Mouse (Mus musculus): Measurements from ENCODE around the gene Stpg2.
A peak's percentile ranks its signal among the peaks of the same experiment; 100 is the strongest.
"Not testable (repeated sequence)": the region's sequence is repeated elsewhere in the genome, so short reads cannot be mapped to it uniquely, and the experiment has no call there.

Gene Stpg2

DNA sequence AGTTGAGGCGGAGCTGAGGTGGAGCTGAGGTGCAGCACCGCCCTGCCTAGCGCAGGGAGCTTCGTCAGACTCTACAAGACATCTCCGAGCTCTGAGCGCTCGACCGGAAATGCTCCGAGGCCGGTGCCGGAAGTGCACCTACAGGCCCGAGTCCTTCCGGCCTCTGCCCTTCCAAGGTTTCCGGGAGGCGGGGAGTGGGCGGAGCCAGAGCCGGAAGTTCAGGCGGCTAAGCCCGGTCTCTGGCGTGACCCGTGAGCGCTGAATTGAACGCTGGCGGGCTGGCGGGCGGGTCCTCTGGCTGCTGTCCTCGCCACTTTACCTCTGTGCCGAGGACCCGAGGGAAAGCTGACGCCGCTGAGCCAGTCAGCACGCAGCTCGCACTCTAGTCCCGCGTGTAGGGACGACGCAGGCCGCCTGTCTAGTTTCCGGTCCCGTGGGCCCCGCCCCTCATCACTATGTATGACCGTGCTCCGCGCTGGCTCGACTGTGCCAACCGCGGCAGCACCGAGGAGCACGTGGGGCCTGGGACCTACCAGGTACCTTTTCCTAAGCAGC, at the start of gene Stpg2:
TSS of gene Stpg2 (plus strand) at position 251 of the 555 bp plus-strand sequence.
- peak; percentile 91 to 94 for DNase-seq

DNA sequence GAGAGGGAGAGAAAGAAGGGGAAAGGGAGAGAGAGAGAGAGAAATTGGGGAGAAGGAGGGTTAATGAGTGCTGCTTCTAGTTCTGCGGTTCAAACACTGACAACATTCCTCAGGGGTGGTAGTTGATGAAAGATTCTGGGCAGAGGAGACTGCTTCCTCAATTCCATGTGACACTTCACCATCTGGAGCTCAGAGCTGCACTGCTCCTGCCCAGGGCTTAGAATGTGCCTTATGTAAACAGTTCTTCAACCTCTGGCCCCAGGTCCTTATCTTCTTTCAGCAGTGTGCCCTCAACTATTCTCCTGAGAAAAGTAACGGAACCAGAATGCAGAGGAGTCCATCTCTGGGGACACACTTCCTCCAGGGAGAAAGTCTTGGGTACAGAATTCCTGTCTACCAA, 43.3 kb upstream of the Stpg2 start:
- DNase-seq = no peak

DNA sequence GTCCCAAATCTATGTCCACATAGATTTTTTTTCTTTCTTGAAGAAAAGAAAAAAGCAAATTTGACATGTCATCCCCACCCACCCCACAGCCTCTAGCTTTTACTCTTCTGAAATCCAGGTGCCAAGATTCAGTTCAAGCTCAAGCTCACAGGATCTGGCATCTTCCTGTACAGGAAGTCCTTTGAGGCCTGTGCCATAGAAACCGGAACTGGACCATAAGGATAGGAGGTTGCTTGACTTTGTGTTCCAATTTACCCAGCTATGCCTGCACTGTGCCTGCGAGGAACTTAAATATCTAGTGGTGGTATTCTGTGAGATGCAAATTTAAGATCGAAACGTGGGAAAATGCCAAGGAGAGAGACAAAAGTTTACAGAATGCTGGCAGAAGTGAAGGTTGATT, 42.8 kb upstream of the Stpg2 start:
- DNase-seq = no peak

DNA sequence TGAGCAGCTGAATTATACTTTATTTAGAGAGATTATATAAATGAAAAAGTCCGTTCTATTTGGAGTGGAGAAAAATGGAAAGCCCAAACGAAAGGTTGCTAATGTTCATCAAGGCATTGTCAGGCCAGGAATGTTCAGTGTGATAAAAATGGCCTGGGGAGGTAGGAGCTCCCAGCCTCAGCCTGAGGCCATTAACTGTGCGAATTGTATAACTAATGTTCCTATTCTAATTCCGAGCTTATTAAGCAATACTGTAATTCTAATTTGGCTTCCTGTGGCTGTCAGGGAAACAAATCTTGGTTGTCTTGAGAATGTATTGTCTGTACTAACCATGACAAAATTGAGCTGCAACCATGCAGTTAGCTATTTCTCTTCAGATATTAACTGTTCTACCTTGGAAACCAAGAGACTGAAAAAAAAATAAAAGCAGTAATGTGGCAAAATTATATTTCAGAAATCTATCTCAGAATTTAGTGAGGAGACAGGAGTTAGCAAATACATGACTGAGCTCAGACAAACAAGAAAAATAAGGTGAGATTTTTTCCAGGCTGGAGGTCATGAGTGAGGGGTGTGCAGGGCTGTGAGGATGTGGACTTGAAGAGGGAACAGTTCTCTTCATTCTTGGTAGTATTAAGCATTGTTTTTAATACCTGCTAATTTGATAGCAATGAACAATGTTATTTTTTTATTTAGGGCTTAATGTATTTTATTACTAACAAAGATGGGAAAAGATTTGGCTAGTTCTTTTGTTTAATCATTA, 36.8 kb upstream of the Stpg2 start:
- no peak for DNase-seq

DNA sequence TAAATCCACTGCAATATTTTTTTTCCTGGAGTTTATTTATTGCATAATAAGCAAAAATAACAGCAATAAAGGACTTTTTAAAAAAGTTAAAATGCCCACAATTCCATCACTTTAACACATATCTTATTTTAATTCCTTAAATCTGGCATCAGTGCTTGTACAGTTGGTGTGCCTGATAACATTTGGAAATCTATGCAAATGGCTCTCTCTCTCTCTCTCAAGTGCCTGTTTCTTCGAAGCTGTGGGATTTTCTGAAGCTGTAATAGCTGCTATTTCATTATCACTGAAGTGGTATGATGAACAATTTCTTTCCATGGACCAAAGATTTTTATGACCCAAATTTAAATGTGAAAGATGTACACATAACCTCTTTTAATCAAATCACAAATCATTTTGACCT, 35.8 kb upstream of the Stpg2 start:
- DNase-seq = no peak

DNA sequence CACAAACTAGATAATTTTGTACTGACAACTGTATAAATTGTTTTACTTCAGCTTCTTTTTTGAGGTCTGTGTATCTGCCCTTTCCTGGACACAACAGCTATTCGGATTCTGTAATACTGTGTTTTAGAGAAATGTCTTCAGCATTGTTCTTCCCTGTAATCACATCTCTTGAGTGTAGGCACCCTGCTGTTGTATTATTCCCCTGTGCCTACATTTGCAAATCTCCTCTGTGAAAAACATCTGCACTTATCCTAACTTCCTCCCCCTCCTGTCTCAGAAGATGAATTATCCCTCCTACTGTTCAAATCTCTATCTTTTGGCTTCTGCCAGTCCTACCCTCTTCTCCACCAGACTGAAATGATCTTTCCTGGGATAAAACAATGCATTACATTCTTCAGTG, 28.6 kb upstream of the Stpg2 start:
- no peak for DNase-seq

DNA sequence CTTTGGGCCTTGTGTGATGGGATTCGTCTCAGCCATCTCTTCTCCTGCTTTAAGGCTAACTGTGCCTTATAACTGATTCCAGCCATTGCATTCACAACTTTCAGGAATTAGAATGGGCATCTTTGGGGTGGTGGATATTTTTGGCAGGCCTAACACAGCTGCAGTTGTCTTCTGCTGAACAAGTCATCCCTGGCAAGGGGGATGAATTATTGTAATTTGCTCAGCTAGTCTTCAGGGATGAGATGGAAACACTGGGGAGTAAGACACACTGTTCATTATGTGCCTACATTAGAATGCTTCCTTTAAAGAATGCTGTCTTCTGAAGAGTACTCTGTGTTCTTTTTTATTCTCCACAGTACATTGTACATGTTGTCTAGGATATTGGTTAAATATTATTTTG, 14.0 kb upstream of the Stpg2 start:
- no peak for DNase-seq

DNA sequence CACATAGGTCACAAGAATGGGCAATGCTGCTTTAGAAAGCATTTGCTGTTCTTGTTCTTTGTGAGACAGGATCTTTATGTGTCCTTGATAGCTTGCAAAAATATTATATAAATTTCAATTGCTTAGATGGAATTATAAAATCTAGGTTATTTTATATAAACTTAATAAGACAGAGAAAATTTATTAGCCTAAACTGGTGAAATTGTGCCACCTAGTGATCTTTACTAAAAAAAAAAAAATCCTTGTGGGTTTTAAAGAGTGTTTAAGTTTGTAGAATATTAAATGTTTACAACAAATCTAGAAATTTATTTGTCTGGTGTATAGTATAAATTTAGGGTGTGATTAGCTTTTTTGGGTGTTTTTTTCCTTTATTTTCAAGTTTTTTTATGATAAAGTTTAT, 11.6 kb upstream of the Stpg2 start:
- DNase-seq = no peak

DNA sequence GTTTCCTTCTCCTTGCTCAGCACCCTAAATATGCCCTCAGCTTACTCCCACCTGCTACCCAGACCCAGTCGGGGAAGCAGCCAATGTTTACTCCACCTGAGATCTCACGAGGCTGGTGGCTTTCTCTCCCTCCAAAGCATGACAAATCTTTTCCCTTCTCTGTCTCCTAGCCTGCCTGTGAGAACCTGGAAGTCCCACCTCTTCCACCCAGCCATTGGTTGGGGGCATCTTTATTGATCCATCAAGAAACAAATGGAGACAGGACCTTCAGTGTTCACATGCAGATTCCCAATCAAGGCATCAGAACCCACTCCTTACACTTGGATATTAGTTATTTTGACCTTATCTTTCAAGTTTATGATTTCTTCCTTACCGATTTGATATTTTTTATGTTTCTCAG, 7.1 kb upstream of the Stpg2 start:
- no peak for DNase-seq

DNA sequence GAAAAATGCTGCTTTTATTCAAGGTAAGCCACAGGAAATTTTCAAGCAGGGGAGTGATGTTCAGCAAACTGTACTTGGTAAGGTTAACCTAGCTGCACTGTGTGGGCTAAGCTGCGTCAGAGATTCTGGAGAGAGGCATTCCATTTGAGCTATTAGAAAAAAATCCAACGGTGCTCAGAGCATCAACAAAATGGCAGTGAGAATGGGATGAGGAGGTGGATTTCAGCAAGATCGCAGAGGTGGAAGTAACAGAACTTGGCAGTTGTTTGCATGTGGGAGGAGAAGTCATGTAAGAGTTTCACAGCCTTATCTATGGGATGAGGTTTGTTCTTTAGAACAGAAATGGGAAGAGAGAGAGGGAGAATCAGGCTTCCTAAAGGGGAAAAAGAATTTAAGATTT, 5.2 kb upstream of the Stpg2 start:
- no peak for DNase-seq

DNA sequence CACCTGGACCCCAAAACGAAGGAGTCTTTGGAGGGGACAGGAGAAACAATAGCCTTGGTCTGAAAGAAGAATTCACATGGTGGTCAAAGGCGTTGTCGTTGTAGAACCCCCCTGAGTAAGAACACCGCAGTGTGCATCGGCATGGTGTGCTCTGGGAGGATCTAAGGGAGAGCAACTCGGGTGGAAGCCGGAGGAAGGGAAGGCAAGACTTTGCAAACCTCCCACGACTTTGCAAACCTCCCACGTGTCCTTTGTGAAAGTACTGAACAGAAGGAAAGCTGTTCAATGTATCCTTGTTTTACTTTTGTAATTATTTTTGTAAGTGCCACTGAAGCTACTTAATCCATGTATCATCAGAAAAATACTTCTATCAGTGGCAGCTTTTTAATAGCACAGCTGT, 11.5 kb downstream of the Stpg2 start:
- DNase-seq = no peak

DNA sequence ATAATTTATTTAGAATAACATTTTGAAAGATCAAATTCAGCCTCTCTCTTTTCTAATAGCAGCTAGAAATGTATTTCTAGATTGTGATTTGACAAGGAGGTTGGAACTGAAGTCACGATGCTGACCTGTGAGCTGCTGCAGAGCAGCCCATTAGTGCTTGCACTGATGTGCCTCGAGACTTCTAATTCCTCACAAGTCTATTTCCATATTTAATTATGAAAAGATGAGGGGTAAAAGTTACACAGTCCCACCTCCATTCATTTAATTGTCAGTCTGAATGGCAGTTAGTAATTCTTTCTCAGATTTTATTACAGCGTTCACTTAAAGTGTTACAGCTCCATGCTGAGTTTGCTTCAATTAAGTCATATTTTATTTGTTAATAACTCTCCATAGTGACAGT, 19.6 kb downstream of the Stpg2 start:
- DNase-seq = no peak

DNA sequence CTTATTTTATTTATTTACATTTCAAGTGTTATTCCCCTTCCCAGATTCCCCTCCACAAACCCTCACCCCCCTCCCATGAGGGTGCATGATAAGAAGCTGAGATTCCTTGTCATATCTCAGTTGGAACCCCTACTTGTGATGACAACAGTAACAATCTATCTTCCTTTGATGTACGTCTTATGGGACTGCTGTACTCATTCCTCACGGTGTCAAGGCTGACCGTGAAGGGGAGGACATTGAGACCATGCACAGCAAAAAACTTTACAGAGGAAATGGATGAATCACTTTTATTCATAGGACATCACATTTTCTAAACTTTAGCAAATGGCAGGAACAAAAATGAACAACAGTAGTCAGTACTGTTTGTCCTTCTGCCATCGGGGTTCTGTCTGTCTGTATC, 21.3 kb downstream of the Stpg2 start:
- no peak for DNase-seq

DNA sequence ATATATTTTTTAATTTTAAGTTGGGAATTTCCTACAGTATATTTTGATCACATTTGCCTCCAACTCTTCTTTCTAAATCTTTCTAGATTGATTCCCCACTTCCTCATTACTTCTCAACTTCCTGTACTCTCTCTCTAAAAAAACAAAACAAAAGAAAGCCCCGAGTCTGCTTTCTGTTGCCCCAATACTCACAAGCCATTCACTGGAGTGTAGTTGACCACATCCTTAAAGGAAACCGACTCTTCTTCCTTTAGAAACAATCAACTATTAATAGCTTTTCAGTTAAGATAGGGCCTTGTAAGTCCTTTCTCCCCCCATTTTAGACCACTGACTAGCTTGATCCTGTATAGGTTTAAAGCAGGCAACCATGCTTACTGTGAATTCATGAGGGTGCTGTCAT, 39.7 kb downstream of the Stpg2 start:
- DNase-seq = no peak

DNA sequence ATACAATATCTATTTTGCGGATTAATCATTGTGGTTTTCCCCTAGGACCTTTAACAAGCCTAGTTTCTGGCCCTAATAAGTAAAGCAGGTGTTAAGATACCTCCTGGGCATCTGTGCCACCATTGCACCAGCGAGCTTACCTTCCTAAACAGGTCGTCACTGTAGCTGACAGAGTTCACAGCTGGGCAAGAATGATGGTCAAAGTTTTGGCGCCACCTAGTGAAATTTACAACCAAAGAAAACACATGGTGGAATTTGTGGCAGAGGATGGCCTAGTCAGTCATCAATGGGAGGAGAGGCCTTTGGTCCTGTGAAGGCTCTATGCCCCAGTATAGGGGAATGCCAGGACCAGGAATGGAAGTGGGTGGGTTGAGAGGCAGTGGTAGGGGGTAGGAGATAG, 41.0 kb downstream of the Stpg2 start:
- peak; percentile 4 to 21 for DNase-seq

DNA sequence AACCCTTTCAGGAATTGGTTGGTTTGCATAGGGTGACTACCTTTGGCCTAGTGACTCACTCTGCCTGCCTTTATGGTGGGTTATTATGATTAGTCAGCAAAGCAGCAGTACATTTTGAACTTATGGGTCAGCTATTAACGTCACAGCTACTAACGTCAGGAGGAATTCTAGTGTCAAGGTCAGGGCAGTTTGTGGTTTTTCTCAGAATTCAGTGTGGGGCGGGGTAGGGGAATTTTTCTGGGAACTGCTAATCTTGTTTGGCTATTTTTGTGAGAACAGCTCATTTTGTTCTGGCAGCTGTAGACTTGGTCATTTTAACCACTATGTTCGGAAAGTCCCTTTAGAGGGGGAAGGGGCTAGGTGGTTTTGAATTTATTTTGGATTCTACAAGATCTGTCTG, 56.9 kb downstream of the Stpg2 start:
- not testable (repeated sequence) for DNase-seq

DNA sequence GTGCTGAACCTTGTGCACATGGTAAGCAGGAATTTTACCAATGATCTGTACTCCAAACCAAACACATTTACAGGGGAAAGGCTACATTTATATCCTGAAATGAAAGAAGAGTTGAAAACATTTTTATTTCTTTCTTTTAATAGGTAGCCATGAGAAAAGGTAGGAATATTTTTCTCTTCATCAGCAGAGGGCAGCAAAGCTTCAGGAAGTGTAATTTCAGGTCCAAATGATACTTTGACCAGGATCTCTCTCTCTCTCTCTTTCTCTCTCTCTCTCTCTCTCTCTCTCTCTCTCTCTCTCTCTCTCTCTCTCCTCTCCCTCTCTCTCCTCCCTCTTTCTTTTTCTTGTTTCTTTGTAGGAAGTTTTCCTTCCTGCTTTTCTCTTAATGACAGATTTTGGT, 92.4 kb downstream of the Stpg2 start:
- DNase-seq = no peak

DNA sequence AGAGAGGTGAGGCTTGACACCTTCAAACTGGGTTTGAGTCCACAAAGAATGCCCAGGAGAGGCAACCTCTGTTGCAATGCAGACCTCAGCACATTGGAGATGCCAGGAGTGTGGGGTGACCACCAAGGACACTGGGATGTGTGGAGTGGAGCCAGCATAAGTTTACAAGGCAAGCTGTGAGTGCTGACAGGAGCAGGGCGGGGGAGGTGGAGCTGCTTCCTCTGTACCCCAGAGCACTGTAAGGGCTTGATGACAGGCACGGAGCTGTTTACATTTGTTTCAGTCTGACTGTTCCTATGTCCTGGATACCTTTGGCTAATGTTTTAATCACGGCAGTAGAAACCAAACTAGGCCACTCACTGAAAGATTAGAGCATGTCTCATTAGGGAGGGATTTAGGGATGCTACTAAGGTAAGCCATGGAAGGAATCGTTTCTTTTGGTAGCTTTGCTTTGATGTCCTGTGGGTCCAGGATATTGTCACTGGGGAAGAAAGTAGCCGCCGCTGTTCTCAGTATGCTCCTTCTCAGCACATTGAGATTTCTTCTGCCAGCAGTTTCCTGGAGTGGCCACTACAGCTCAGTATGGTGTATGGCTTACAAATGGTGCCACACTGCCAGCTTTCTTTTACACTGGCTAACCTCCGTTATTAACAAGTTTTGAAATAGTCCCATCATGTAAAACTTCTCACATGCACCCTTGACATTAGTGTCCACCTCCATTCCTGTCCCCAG, 102.8 kb downstream of the Stpg2 start:
- DNase-seq = peak in 1 of 2 experiments; percentile 31

DNA sequence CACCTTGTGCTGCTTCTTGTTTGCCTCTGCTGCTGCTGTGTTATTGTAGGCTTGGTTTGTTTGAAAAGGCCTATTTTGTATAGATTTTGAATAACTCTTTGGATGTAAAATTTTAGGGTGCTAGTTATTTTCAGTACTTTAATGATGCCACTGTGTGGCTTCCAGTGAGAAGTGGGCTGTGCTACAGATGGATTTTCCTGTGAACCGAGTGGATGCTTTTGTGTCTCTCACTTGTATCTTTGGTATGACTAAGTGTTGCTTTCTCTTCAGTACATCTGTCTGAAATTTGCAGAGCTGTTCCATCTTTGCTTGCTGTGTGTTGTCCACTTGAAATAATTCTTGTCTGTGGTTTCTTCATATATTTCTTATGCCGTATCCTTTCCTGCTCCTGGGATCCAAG, 106.2 kb downstream of the Stpg2 start:
- no peak for DNase-seq

DNA sequence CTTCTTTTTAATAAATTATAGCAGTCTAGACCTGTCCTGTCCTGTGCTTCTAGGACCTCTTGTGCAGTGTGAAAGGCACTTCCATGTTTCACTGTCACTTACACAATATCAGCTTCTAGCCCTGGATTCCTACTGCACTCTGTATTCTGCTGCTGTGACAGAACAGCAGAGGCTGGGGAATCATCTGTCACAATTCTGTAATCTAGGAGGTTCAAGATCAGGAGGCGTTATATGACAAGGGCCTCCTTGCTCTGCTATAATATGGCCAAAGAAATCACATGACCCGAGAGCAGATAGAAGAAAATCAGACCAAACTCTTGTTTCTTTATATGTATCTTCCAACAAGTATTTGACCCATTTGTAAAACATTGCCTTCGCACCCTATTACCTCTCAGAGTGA, 175.0 kb downstream of the Stpg2 start:
- no peak for DNase-seq

DNA sequence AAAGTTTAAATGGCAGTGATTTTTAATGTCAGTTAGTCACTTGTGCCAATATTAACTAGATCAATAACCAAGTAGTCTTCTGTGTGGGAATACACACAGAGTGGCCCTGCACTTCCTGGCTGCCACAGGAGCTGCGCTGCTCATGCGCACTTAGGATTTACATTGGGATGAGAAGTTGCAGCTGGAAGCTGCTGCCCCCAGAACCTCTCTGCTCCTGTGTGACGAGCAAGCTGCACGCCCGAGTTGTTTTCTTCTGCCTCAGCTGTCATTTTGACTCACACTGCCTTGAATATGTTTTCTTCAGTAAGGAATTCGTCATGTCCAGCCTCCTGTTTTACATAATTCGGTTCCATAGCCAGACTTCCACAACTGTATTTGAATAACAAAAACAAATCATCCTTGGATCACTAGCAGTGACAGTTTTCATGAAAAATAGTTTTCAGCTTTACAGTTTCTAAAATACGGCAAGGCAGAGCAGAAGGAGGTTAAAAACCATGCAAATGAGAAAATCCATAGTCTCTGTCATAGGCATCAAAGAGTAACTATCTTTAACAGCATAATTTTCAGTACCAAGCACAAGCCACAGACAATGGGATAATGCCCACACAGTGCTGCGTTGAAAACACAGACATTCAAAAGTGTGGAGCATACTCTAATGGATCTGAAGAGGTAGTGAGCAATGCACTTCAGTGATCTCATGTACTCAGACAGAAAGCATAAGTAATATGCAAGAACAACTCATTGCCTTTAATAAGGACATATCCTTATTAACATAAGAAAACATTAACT, 191.8 kb downstream of the Stpg2 start:
- DNase-seq = no peak

DNA sequence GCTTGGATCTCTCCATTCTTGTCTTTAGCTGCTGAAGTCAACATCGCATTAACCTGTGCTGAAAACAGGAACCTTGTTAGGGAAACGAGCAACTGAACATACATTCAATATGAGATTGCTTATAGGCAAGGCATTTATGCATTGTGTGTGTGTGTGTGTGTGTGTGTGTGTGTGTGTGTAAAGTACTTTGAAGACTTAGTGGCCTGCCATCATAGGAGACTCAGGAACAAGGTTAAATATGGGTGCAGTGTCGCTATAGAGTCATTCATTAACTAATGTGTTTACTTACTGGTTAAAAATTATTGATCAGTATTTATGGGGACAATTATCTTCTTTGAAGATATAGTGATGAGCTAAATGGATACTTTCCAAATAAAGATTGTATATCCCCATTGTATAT, 199.2 kb downstream of the Stpg2 start:
- no peak for DNase-seq

DNA sequence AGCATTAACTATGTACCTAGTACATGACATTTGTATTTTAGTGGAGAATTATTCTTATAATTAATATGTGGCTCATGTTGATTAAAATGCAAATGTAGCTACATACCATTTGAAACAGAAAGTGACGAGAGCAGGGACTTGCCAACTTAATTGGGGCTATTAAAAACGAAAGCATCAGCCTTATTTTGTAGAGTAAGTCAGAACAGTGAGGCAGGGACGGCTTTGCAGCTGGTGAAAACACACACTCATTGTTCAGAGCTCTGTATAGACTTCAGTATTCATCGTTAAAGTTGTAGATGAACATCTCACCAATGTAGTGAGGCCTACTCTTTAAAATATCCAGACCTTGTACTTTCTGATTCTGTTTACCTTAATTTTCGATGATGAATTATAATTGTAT, 213.6 kb downstream of the Stpg2 start:
- DNase-seq = no peak

DNA sequence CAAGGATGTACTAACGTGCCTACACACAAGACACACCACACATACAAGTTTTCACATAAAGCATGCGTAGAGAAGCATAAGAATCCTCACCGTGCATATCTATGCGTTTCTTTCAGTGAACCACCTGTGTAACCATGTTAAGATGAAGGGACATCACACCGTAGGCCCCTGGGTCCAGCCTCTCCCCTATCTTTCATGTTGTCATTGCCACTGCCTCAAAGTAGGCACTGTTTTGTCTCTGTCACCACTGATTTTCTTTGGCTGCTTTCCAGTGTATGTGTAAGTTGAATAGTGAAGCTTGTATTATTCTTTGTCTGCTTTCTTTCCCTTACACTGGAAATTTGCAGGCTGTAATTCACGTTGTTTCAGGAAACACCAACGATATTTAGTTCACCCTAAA, 236.7 kb downstream of the Stpg2 start:
- no peak for DNase-seq
